Mouse (Mus musculus): ENCODE data around the gene Cd6.

Cd6 gene

GRCm38 (mm10) chr19:10803751-10804150 is 26.1 kb downstream of the Cd6 start:
- DNase-seq (ENCODE audit: low read depth, low spot score): no peak

- no peak for DNase-seq (ENCODE audit: low read depth, low spot score)
Measured at GRCm38 (mm10) chr19:10801906-10802305, 28.0 kb downstream of the Cd6 start.

GRCm38 (mm10) chr19:10801070-10801469 is 28.8 kb downstream of the Cd6 start:
- no peak for DNase-seq (ENCODE audit: low read depth, low spot score)

- no peak for DNase-seq (ENCODE audit: low read depth, low spot score)
Measured at GRCm38 (mm10) chr19:10799155-10799554, 30.7 kb downstream of the Cd6 start.

- DNase-seq (ENCODE audit: low read depth, low spot score): peak; percentile 72
Measured at GRCm38 (mm10) chr19:10798576-10798975, 31.3 kb downstream of the Cd6 start.

- DNase-seq (ENCODE audit: low read depth, low spot score): no peak
Measured at GRCm38 (mm10) chr19:10794916-10795315, 34.9 kb downstream of the Cd6 start.

GRCm38 (mm10) chr19:10793044-10793443 is 36.8 kb downstream of the Cd6 start:
- DNase-seq (ENCODE audit: low read depth, low spot score): no peak

GRCm38 (mm10) chr19:10790323-10790722 is 39.5 kb downstream of the Cd6 start:
- no peak for DNase-seq (ENCODE audit: low read depth, low spot score)

- DNase-seq (ENCODE audit: low read depth, low spot score): no peak
Measured at GRCm38 (mm10) chr19:10788242-10788641, 41.6 kb downstream of the Cd6 start.

- DNase-seq (ENCODE audit: low read depth, low spot score): no peak
Measured at GRCm38 (mm10) chr19:10787406-10787805, 42.5 kb downstream of the Cd6 start.

GRCm38 (mm10) chr19:10786753-10787152 is 43.1 kb downstream of the Cd6 start:
- no peak for DNase-seq (ENCODE audit: low read depth, low spot score)

- DNase-seq (ENCODE audit: low read depth, low spot score): no peak
Measured at GRCm38 (mm10) chr19:10784796-10785459, 44.9 kb downstream of the Cd6 start.

GRCm38 (mm10) chr19:10784061-10784460 is 45.8 kb downstream of the Cd6 start:
- DNase-seq (ENCODE audit: low read depth, low spot score): peak; percentile 12

- no peak for DNase-seq (ENCODE audit: low read depth, low spot score)
Measured at GRCm38 (mm10) chr19:10783168-10783567, 46.7 kb downstream of the Cd6 start.

- no peak for DNase-seq (ENCODE audit: low read depth, low spot score)
Measured at GRCm38 (mm10) chr19:10781641-10782040, 48.2 kb downstream of the Cd6 start.

GRCm38 (mm10) chr19:10776906-10777305 is 53.0 kb downstream of the Cd6 start:
- DNase-seq (ENCODE audit: low read depth, low spot score): no peak

GRCm38 (mm10) chr19:10774141-10774540 is 55.7 kb downstream of the Cd6 start:
- no peak for DNase-seq (ENCODE audit: low read depth, low spot score)

GRCm38 (mm10) chr19:10773384-10773783 is 56.5 kb downstream of the Cd6 start:
- DNase-seq (ENCODE audit: low read depth, low spot score): no peak

- no peak for DNase-seq (ENCODE audit: low read depth, low spot score)
Measured at GRCm38 (mm10) chr19:10772866-10773265, 57.0 kb downstream of the Cd6 start.

GRCm38 (mm10) chr19:10771995-10772394 is 57.9 kb downstream of the Cd6 start:
- DNase-seq (ENCODE audit: low read depth, low spot score): no peak

- DNase-seq (ENCODE audit: low read depth, low spot score): no peak
Measured at GRCm38 (mm10) chr19:10769429-10770195, 60.2 kb downstream of the Cd6 start.

- no peak for DNase-seq (ENCODE audit: low read depth, low spot score)
Measured at GRCm38 (mm10) chr19:10768694-10769428, 61.0 kb downstream of the Cd6 start.

Data from ZHBTc4 (cell line).